Mouse (Mus musculus) cortical plate, adult 2 months (tissue): ENCODE results near the gene 1700003E16Rik. TPM values are rescaled to one million over a fixed set of nuclear protein-coding genes. Genes with fewer than 3 reads are reported as not detected.

Experiments
- H3K27ac ChIP-seq: fragments of 200-500 bp; 2 replicates; pipeline ENCODE4 v1.5.1; 2012; ENCODE audit warnings: low read length, control low read depth, inconsistent platforms; ENCODE audit not compliant: insufficient read depth
- H3K4me1 ChIP-seq: fragments of 200-500 bp; 2 replicates; pipeline ENCODE4 v1.6.1; 2011; ENCODE audit warnings: low read length; ENCODE audit not compliant: control insufficient read depth, insufficient read depth
- H3K4me3 ChIP-seq: fragments of 200-500 bp; 2 replicates; pipeline ENCODE4 v1.5.1; 2011; ENCODE audit warnings: mild to moderate bottlenecking, low read length, control low read depth; ENCODE audit not compliant: insufficient read depth
- CTCF ChIP-seq: fragments of 200-500 bp; IDR thresholded peaks from 2 replicates; pipeline ENCODE4 v1.5.1; 2011; ENCODE audit warnings: mild to moderate bottlenecking, control low read depth, low read length; ENCODE audit not compliant: insufficient read depth; ENCODE audit errors: extremely low read depth
- POLR2A ChIP-seq: fragments of 200-500 bp; IDR thresholded peaks from 2 replicates; pipeline ENCODE4 v1.6.1; 2011; ENCODE audit warnings: mild to moderate bottlenecking, low read length, control low read depth; ENCODE audit not compliant: insufficient read depth; ENCODE audit errors: extremely low read depth
- polyA plus RNA-seq: library from polyadenylated mRNA; depleted of rRNA; stranded (reverse); fragments of >200 nt; gene quantifications from 2 replicates; pipeline ENCODE4 v1.2.3, GENCODE M21; 2012

The 1700003E16Rik gene
- polyA plus RNA-seq, 1 experiment: 29.7 TPM

GRCm38 (mm10) chr6:83137576-83137950 lies 18.6 kb upstream of the 1700003E16Rik start:
- peak overlapping the region; percentile 94 for H3K27ac ChIP-seq
- H3K4me3 ChIP-seq: peak overlapping the region; percentile 54
- no peaks in the 10 kb centered on the region for H3K4me1 ChIP-seq
- TF ChIP-seq CTCF: no peak
- TF ChIP-seq POLR2A: no peak

- Histone ChIP-seq H3K4me3 (peak overlapping the region; percentile 54), H3K4me1 (no peaks in the 10 kb centered on the region), H3K27ac (peak overlapping the region; percentile 94)
- no peak for TF ChIP-seq CTCF
- TF ChIP-seq POLR2A: no peak
Measured at GRCm38 (mm10) chr6:83138056-83138455, 18.1 kb upstream of the 1700003E16Rik start.

- Histone ChIP-seq H3K4me3 (no peak overlapping the region), H3K4me1 (no peaks in the 10 kb centered on the region; the same call in none of the 2 replicates), H3K27ac (no peak overlapping the region)
- no peak for TF ChIP-seq POLR2A
- TF ChIP-seq CTCF: no peak
Measured at GRCm38 (mm10) chr6:83140044-83140443, 16.2 kb upstream of the 1700003E16Rik start.

GRCm38 (mm10) chr6:83141636-83142035 lies 14.6 kb upstream of the 1700003E16Rik start:
- TF ChIP-seq CTCF (no peak), POLR2A (no peak)
- Histone ChIP-seq H3K4me3 (peak overlapping the region; percentile 73), H3K27ac (peak overlapping the region; percentile 91), H3K4me1 (peaks cover 2% of the 10 kb centered on the region)

GRCm38 (mm10) chr6:83142211-83142731 lies 13.9 kb upstream of the 1700003E16Rik start:
- H3K27ac ChIP-seq: peak overlapping the region; percentile 91

GRCm38 (mm10) chr6:83142886-83143285 lies 13.3 kb upstream of the 1700003E16Rik start:
- peak overlapping the region; percentile 73 for H3K4me3 ChIP-seq

More at GRCm38 (mm10) chr6:83142211-83142731, 13.9 kb upstream of the 1700003E16Rik start:
- TF ChIP-seq POLR2A (peak; percentile 52), CTCF (no peak)
- Histone ChIP-seq H3K4me3 (peak overlapping the region; percentile 73), H3K4me1 (peaks cover 2% of the 10 kb centered on the region)

GRCm38 (mm10) chr6:83145209-83145608 lies 11.0 kb upstream of the 1700003E16Rik start:
- TF ChIP-seq POLR2A (no peak), CTCF (no peak)
- Histone ChIP-seq H3K4me3 (no peak overlapping the region), H3K4me1 (peaks cover 2% of the 10 kb centered on the region), H3K27ac (no peak overlapping the region)

More at GRCm38 (mm10) chr6:83142886-83143285, 13.3 kb upstream of the 1700003E16Rik start:
- Histone ChIP-seq H3K27ac (no peak overlapping the region), H3K4me1 (peaks cover 2% of the 10 kb centered on the region)
- TF ChIP-seq POLR2A: peak; percentile 46; the same call in 1 of the 2 replicates
- no peak for TF ChIP-seq CTCF

GRCm38 (mm10) chr6:83145805-83146204 lies 10.4 kb upstream of the 1700003E16Rik start:
- no peak overlapping the region for H3K4me3 ChIP-seq
- no peak for TF ChIP-seq CTCF
- TF ChIP-seq POLR2A: no peak
- no peak overlapping the region for H3K27ac ChIP-seq
- H3K4me1 ChIP-seq: peaks cover 2% of the 10 kb centered on the region

- Histone ChIP-seq H3K4me3 (no peak overlapping the region), H3K27ac (no peak overlapping the region), H3K4me1 (peaks cover 2% of the 10 kb centered on the region)
- TF ChIP-seq POLR2A (no peak), CTCF (no peak)
Measured at GRCm38 (mm10) chr6:83147280-83147679, 8.9 kb upstream of the 1700003E16Rik start.

GRCm38 (mm10) chr6:83151721-83152120 lies 4.5 kb upstream of the 1700003E16Rik start:
- Histone ChIP-seq H3K4me1 (peaks cover 2% of the 10 kb centered on the region), H3K4me3 (no peak overlapping the region), H3K27ac (no peak overlapping the region)
- TF ChIP-seq CTCF (no peak), POLR2A (0 out of 2 replicates have a peak, but pooled peaks have one; percentile 2)

- no peak overlapping the region for H3K27ac ChIP-seq
- no peak for TF ChIP-seq CTCF
- H3K4me3 ChIP-seq: no peak overlapping the region
Measured at GRCm38 (mm10) chr6:83153038-83153437, 3.2 kb upstream of the 1700003E16Rik start.

More at GRCm38 (mm10) chr6:83153038-83153437, 3.2 kb upstream of the 1700003E16Rik start:
- H3K4me1 ChIP-seq: peaks cover 2% of the 10 kb centered on the region
